ENCODE assay signal across 7 mouse cellular contexts in the genomic region with DNA sequence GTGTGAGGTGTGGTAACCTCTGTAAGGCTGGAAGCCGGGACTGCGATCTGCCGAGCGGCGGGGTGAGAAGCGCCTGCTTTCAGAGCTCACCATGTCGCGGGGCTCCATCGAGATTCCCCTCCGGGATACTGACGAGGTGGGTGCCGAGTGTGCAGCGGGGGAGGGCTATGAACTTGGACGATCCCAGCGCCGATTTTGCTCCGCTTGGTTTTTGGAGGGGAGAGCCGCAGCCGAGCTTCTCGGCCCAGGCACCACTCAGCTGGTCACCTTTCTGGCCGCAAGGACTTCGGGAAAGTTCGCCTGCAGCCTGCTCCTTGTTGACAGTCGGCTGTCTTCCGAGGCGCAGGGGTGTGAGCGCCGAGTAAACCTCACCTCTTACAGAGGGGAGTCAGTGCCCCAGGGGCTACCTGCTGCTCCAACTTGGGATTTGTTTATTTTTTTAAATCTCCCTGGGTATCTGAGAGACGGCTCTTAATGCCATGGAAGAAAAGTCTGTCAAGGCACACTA. TPM values are rescaled to one million over a fixed set of nuclear protein-coding genes. Genes with fewer than 3 reads are reported as not detected.
DNase-seq lines count a peak whose midpoint lies in the region; ATAC-seq and TF ChIP-seq lines count a peak whose summit lies in the region.

No protein-coding gene starts in this region.

- H3K4me1 ChIP-seq in neural tube, embryonic 11.5 days (ENCODE audit: control insufficient read depth, insufficient read depth, low read length): peaks cover 7% of the 10 kb centered on the region; the same call in 1 of the 2 replicates
- H3K4me1 ChIP-seq in limb, embryonic 14.5 days (ENCODE audit: control insufficient read depth, insufficient read depth, low read length): peaks cover 9% of the 10 kb centered on the region; the same call in 1 of the 2 replicates
- peaks cover 9% of the 10 kb centered on the region for H3K4me1 ChIP-seq in neural tube, embryonic 12.5 days

- H3K9me3 ChIP-seq in neural tube, embryonic 11.5 days (ENCODE audit: control insufficient read depth, low read length): no peaks in the 10 kb centered on the region
- H3K9me3 ChIP-seq in limb, embryonic 14.5 days (ENCODE audit: control insufficient read depth, low read length): no peaks in the 10 kb centered on the region
- H3K9me3 ChIP-seq in neural tube, embryonic 12.5 days: no peaks in the 10 kb centered on the region

- no peaks in the 10 kb centered on the region for H3K27me3 ChIP-seq in neural tube, embryonic 11.5 days (ENCODE audit: control insufficient read depth, insufficient read depth, low read length)
- H3K27me3 ChIP-seq in limb, embryonic 14.5 days (ENCODE audit: control insufficient read depth, insufficient read depth, low read length): no peaks in the 10 kb centered on the region
- H3K27me3 ChIP-seq in neural tube, embryonic 12.5 days (replicated peaks): no peaks in the 10 kb centered on the region

- H3K36me3 ChIP-seq in neural tube, embryonic 11.5 days (ENCODE audit: control insufficient read depth, insufficient read depth, low read length): no peaks in the 10 kb centered on the region
- H3K36me3 ChIP-seq in limb, embryonic 14.5 days (ENCODE audit: control insufficient read depth, insufficient read depth, low read length): peaks cover 22% of the 10 kb centered on the region
- peaks cover 14% of the 10 kb centered on the region for H3K36me3 ChIP-seq in neural tube, embryonic 12.5 days

- under 1% methylated on average over 29 of the region's 29 CpGs for WGBS in neural tube, embryonic 11.5 days
- WGBS in limb, embryonic 14.5 days: under 1% methylated on average over 29 of the region's 29 CpGs
- WGBS in neural tube, embryonic 12.5 days: 1% methylated on average over 29 of the region's 29 CpGs

- ATAC-seq in neural tube, embryonic 11.5 days (ENCODE audit: insufficient read depth, low FRiP score, low TSS enrichment): peak; percentile 2; the same call in 1 of the 2 replicates
- ATAC-seq in erythroid progenitor cell, adult 5-6 weeks (replicated peaks; ENCODE audit: low FRiP score, poor library complexity, severe bottlenecking): peak; percentile 65
- ATAC-seq in limb, embryonic 14.5 days (ENCODE audit: low FRiP score, low read depth): no peak; the same call in 1 of the 2 replicates
- no peak; the same call in 1 of the 2 replicates for ATAC-seq in neural tube, embryonic 12.5 days (ENCODE audit: low FRiP score, low read depth)

- H3K27ac ChIP-seq in neural tube, embryonic 11.5 days (ENCODE audit: low read depth, low read length): peak overlapping the region; percentile 69
- peak overlapping the region; percentile 86 for H3K27ac ChIP-seq in limb, embryonic 14.5 days (replicated peaks; ENCODE audit: low read depth, low read length)
- peak overlapping the region; percentile 82 for H3K27ac ChIP-seq in neural tube, embryonic 12.5 days

- H3K9ac ChIP-seq in neural tube, embryonic 11.5 days (ENCODE audit: low read length): peak overlapping the region; percentile 75
- H3K9ac ChIP-seq in limb, embryonic 14.5 days (ENCODE audit: low read depth, low read length, severe bottlenecking): peak overlapping the region; percentile 78
- peak overlapping the region; percentile 72 for H3K9ac ChIP-seq in neural tube, embryonic 12.5 days

- no peak for TF ChIP-seq POLR2A in limb, embryonic 14.5 days (IDR thresholded peaks at IDR 0.05; ENCODE audit: borderline replicate concordance, extremely low read depth, insufficient read depth, insufficient read length)

- DNase-seq in neural tube, embryonic 11.5 days (ENCODE audit: low spot score): no peak
- no peak for DNase-seq in neural tube, embryonic 10.5 days (ENCODE audit: extremely low spot score, low spot score)
- DNase-seq in limb, embryonic 14.5 days (ENCODE audit: low spot score): no peak
- no peak for DNase-seq in embryo, embryonic 10.5 days (ENCODE audit: low spot score)
- no peak for DNase-seq in layer of hippocampus, adult 8-10 months (ENCODE audit: low spot score in 2 of 2)

- peak overlapping the region; percentile 94 for H3K4me3 ChIP-seq in neural tube, embryonic 11.5 days (ENCODE audit: low read depth, low read length)
- H3K4me3 ChIP-seq in limb, embryonic 14.5 days (replicated peaks; ENCODE audit: low read length): peak overlapping the region; percentile 92
- H3K4me3 ChIP-seq in neural tube, embryonic 12.5 days: peak overlapping the region; percentile 86

- peak overlapping the region; percentile 81 for H3K4me2 ChIP-seq in neural tube, embryonic 11.5 days (ENCODE audit: low read depth)
- H3K4me2 ChIP-seq in limb, embryonic 14.5 days (replicated peaks; ENCODE audit: low read depth, low read length, severe bottlenecking): peak overlapping the region; percentile 77
- peak overlapping the region; percentile 83 for H3K4me2 ChIP-seq in neural tube, embryonic 12.5 days (replicated peaks)

RNA-seq across cellular contexts. Expression of gene Ctr9, which starts 0.3 kb away (rescaled TPM):
- polyA plus RNA-seq in neural tube, embryonic 11.5 days (2014; fragmentation: Nextera tagmentation; extraction: Ambion mirVana): 90.6 and 99.7 TPM in 2 replicates
- 9.6 and 13.7 TPM in 2 replicates for total RNA-seq in erythroid progenitor cell, adult 5-6 weeks (2015; ENCODE audit: low replicate concordance)
- total RNA-seq in erythroid progenitor cell, adult 5-6 weeks (2017; ENCODE audit: low replicate concordance): 21.9 and 28.9 TPM in 2 replicates
- polyA plus RNA-seq in limb, embryonic 14.5 days (2012; rRNA removed): 29.8 and 36.0 TPM in 2 replicates
- 57.6 and 67.0 TPM in 2 replicates for polyA plus RNA-seq in limb, embryonic 14.5 days (2014; fragmentation: Nextera tagmentation; extraction: Ambion mirVana)
- 100 and 102 TPM in 2 replicates for polyA plus RNA-seq in neural tube, embryonic 12.5 days (2016; fragmentation: Nextera tagmentation; extraction: Ambion mirVana)
- 10 to 100 TPM; 42.6 to 54.4 (median 45.5) TPM for total RNA-seq in layer of hippocampus, adult 8-10 months (2022)

RNA-seq across cellular contexts. Expression of gene Mrvi1, which starts 46.8 kb away (rescaled TPM):
- polyA plus RNA-seq in neural tube, embryonic 11.5 days (2014; fragmentation: Nextera tagmentation; extraction: Ambion mirVana): 1.9 and 2.8 TPM in 2 replicates
- 1.3 and 1.8 TPM in 2 replicates for total RNA-seq in erythroid progenitor cell, adult 5-6 weeks (2015; ENCODE audit: low replicate concordance)
- under 0.01 and 0.23 TPM in 2 replicates for total RNA-seq in erythroid progenitor cell, adult 5-6 weeks (2017; ENCODE audit: low replicate concordance)
- 1.2 and 2.1 TPM in 2 replicates for polyA plus RNA-seq in limb, embryonic 14.5 days (2012; rRNA removed)
- 0.76 and 1.0 TPM in 2 replicates for polyA plus RNA-seq in limb, embryonic 14.5 days (2014; fragmentation: Nextera tagmentation; extraction: Ambion mirVana)
- 2.2 and 3.1 TPM in 2 replicates for polyA plus RNA-seq in neural tube, embryonic 12.5 days (2016; fragmentation: Nextera tagmentation; extraction: Ambion mirVana)
- 1 to 10 TPM; 1.7 to 5.9 (median 3.5) TPM for total RNA-seq in layer of hippocampus, adult 8-10 months (2022)

RNA-seq across cellular contexts. Expression of gene Eif4g2, which starts 53.7 kb away (rescaled TPM):
- 2,074 and 2,084 TPM in 2 replicates for polyA plus RNA-seq in neural tube, embryonic 11.5 days (2014; fragmentation: Nextera tagmentation; extraction: Ambion mirVana)
- 560 and 705 TPM in 2 replicates for total RNA-seq in erythroid progenitor cell, adult 5-6 weeks (2015; ENCODE audit: low replicate concordance)
- total RNA-seq in erythroid progenitor cell, adult 5-6 weeks (2017; ENCODE audit: low replicate concordance): 587 and 796 TPM in 2 replicates
- polyA plus RNA-seq in limb, embryonic 14.5 days (2012; rRNA removed): 350 and 352 TPM in 2 replicates
- polyA plus RNA-seq in limb, embryonic 14.5 days (2014; fragmentation: Nextera tagmentation; extraction: Ambion mirVana): 921 and 939 TPM in 2 replicates
- 1,399 and 1,519 TPM in 2 replicates for polyA plus RNA-seq in neural tube, embryonic 12.5 days (2016; fragmentation: Nextera tagmentation; extraction: Ambion mirVana)
- total RNA-seq in layer of hippocampus, adult 8-10 months (2022): 100 to 1,000 TPM; 572 to 597 (median 584) TPM

Comparison
In these comparisons a context has a peak if more than half of its experiments do, and no peak if none do; other contexts are left out.
1. ATAC-seq: peak in neural tube, embryonic 11.5 days (single experiment) and erythroid progenitor cell, adult 5-6 weeks (single experiment); none in limb, embryonic 14.5 days (single experiment) and neural tube, embryonic 12.5 days (single experiment).
2. Peak in every context shown above with its lines, with median percentiles within 50 percentile points of each other: H3K27ac ChIP-seq, H3K4me2 ChIP-seq, H3K4me3 ChIP-seq and H3K9ac ChIP-seq.